Mouse (Mus musculus): ENCODE results near the gene Cnmd. TPM values are rescaled to one million over a fixed set of nuclear protein-coding genes. Genes with fewer than 3 reads are reported as not detected.

The Cnmd gene
- total RNA-seq, 2 experiments from 2014 or later = 0.73 TPM; not detected in 1

DNA sequence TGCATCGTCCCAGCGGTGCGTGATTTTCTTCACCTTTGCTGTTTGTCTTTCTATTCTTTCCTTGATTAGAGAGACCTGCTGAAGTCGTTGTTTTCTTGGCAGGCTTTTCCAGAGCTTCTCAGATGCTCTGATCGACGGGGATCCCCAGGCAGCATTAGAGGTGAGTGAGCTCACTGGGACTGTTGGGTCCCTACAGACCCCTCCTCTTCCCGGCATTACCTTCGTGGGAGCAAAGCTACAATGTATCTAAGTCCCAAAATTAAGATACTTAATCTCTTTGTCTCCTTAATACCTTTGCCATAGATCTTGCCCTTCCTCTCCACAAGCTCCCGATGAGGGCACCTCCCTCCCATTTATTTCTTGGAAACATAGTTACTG is 74.1 kb downstream of the Cnmd start:
- H3K27ac ChIP-seq = peak overlapping the region; percentile 97
- DNase-seq = peak; percentile 27
- H3K4me3 ChIP-seq = peak overlapping the region; percentile 98
- intact Hi-C loops (cut with DNase I) = loop anchor here (2.0 kb wide), 1 partner anchor 107 kb away; the partner anchor contains the start of genes Elf1 and Wbp4
- no peak for TF ChIP-seq CTCF (IDR thresholded peaks at IDR 0.05)

Other genes starting within 250 kb of the Cnmd start
- 1 to 10 TPM; 5.4 to 7.2 TPM for gene Kbtbd7, start 235.7 kb downstream of the Cnmd start, total RNA-seq (2021)
- gene Kbtbd6, start 210.3 kb downstream of the Cnmd start, total RNA-seq (2021) = under 1 TPM in 1 of 2 experiments, not detected in 1; 0.20 TPM
- 1 to 10 TPM; 4.6 to 6.0 TPM for gene Elf1, start 181.0 kb downstream of the Cnmd start, total RNA-seq (2021)
- gene Wbp4, start 180.7 kb downstream of the Cnmd start, total RNA-seq (2021) = 10 to 100 TPM; 19.3 to 25.7 TPM
- 10 to 100 TPM; 96.5 to 97.2 TPM for gene Sugt1, start 74.5 kb downstream of the Cnmd start, total RNA-seq (2021)
- not detected for gene Pcdh8, start 109.1 kb upstream of the Cnmd start, total RNA-seq (2021)

Measured in gastrocnemius, adult 2 months (tissue).